Mouse (Mus musculus) hindbrain, embryonic 11.5 days (tissue): ENCODE data around the gene Acly. TPM values are rescaled to one million over a fixed set of nuclear protein-coding genes. Genes with fewer than 3 reads are reported as not detected.

ENCODE experiments used
- ATAC-seq: fragments of 200-750 bp; cut with Nextera tagmentation; 2 replicates; pipeline ENCODE4 v1.8.0; 2017; ENCODE audit warnings: mild to moderate bottlenecking, moderate TSS enrichment, moderate library complexity; ENCODE audit not compliant: low FRiP score
- DNase-seq: peaks from one replicate; pipeline ENCODE4 v3.0.0-alpha.2; 2015; ENCODE audit warnings: low spot score
- H3K27ac ChIP-seq: fragments of 300-500 bp; sonication (generic); 2 replicates; pipeline ENCODE4 v1.5.1; 2014; ENCODE audit warnings: mild to moderate bottlenecking, low read depth, low read length
- H3K27me3 ChIP-seq: fragments of 300-500 bp; sonication (generic); 2 replicates; pipeline ENCODE4 v1.6.1; 2014; ENCODE audit warnings: mild to moderate bottlenecking, low read length, moderate library complexity, mixed read lengths; ENCODE audit not compliant: control insufficient read depth, insufficient read depth
- H3K36me3 ChIP-seq: fragments of 300-500 bp; sonication (generic); 2 replicates; pipeline ENCODE4 v1.6.1; 2014; ENCODE audit warnings: mild to moderate bottlenecking, low read length, moderate library complexity, mixed read lengths; ENCODE audit not compliant: control insufficient read depth, insufficient read depth
- H3K4me1 ChIP-seq: fragments of 300-500 bp; sonication (generic); replicated peaks from 2 replicates; pipeline ENCODE4 v1.6.1; 2014; ENCODE audit warnings: low read length, mixed read lengths; ENCODE audit not compliant: control insufficient read depth, insufficient read depth
- H3K4me2 ChIP-seq: fragments of 300-500 bp; sonication (generic); replicated peaks from 2 replicates; pipeline ENCODE4 v1.6.1; 2014; ENCODE audit warnings: mild to moderate bottlenecking, low read depth, low read length
- H3K4me3 ChIP-seq: fragments of 300-500 bp; sonication (generic); 2 replicates; pipeline ENCODE4 v1.5.1; 2014; ENCODE audit warnings: low read depth, low read length
- H3K9ac ChIP-seq: fragments of 300-500 bp; sonication (generic); 2 replicates; pipeline ENCODE4 v1.6.1; 2014; ENCODE audit warnings: low read depth, low read length
- H3K9me3 ChIP-seq: fragments of 300-500 bp; sonication (generic); 2 replicates; pipeline ENCODE4 v1.6.1; 2016; ENCODE audit warnings: low read length; ENCODE audit not compliant: control insufficient read depth
- WGBS: fragments of 180-500 bp; shearing (Covaris S2); extraction: QIAGEN DNeasy Blood & Tissue Kit; methylation state at CpG from one replicate; pipeline ENCODE4 v1.1.7; 2014; 5-methylcytosine and 5-hydroxymethylcytosine counted together
- polyA plus RNA-seq: library from polyadenylated mRNA; unstranded; fragments of >200 nt; fragmentation: Nextera tagmentation; extraction: Ambion mirVana; gene quantifications from 2 replicates; pipeline ENCODE4 v1.2.1, GENCODE M21; 2014

Gene Acly
- polyA plus RNA-seq, 1 experiment from 2014 or later, result 259 TPM

- Histone ChIP-seq H3K9ac (no peak overlapping the region), H3K27ac (no peak overlapping the region), H3K36me3 (peaks cover 19% of the 10 kb centered on the region), H3K4me1 (no peaks in the 10 kb centered on the region), H3K27me3 (no peaks in the 10 kb centered on the region), H3K4me2 (no peak overlapping the region), H3K9me3 (no peaks in the 10 kb centered on the region), H3K4me3 (no peak overlapping the region)
- DNase-seq, result no peak
- no peak for ATAC-seq
- 85% methylated on average over 10 of the region's 10 CpGs for WGBS
These were observed 14.1 kb downstream of the Acly start for GRCm38 (mm10) chr11:100513716-100514115.

DNA sequence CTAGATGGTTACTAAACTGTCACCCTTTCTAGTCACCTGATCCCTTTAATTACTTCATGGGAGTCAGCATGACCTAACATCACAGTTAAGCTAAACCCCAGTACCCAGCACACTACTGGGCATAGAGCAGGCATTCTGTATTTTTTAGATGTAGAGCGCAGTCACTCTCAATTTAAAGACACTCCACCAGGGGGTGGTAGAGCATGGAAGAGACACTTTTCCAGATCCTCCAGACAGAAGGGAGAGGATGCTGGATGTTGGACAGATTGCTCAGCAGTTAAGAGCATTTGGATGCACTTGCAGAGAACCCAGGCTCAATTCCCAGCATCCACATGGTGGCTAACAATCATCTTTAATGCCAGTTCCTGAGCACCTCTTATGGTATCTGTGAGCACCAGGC is 15.4 kb downstream of the Acly start:
- DNase-seq (peak; percentile 44), ATAC-seq (no peak)
- Histone ChIP-seq H3K4me2 (no peak overlapping the region), H3K9ac (no peak overlapping the region), H3K4me1 (no peaks in the 10 kb centered on the region), H3K4me3 (no peak overlapping the region), H3K9me3 (no peaks in the 10 kb centered on the region), H3K36me3 (peaks cover 19% of the 10 kb centered on the region), H3K27me3 (no peaks in the 10 kb centered on the region), H3K27ac (no peak overlapping the region)
- 93% methylated on average over 1 of the region's 1 CpGs for WGBS

- Histone ChIP-seq H3K36me3 (peaks cover 17% of the 10 kb centered on the region), H3K9ac (no peak overlapping the region), H3K27ac (no peak overlapping the region), H3K4me1 (no peaks in the 10 kb centered on the region), H3K4me2 (no peak overlapping the region), H3K4me3 (no peak overlapping the region), H3K9me3 (no peaks in the 10 kb centered on the region), H3K27me3 (no peaks in the 10 kb centered on the region)
- WGBS, result 99% methylated on average over 2 of the region's 2 CpGs
- ATAC-seq (no peak), DNase-seq (no peak)
These were observed 17.2 kb downstream of the Acly start for GRCm38 (mm10) chr11:100510556-100510955.

DNA sequence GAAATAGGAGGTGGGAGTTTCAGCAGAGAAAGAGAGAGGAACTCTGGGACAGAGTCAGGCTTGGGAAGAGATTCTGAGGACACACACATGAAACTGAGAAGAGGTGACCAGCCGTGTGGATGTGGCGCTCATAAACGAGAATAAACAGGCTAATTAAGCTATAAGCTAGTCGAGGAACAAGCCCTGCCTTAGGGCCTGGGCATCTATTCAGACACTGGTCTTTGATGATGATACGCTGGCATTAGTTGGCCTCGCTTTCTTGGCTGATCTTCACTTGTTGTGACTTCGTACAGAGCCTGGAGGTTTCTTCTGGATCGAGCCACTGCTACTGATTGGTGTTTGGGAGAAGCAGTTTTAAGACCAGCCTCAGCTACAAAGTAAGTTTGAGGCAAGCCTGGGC is 21.8 kb downstream of the Acly start:
- H3K4me3 ChIP-seq, result no peak overlapping the region
- H3K9me3 ChIP-seq, result no peaks in the 10 kb centered on the region
- DNase-seq, result no peak
- no peak overlapping the region for H3K27ac ChIP-seq
- no peaks in the 10 kb centered on the region for H3K4me1 ChIP-seq
- H3K4me2 ChIP-seq, result no peak overlapping the region
- no peak for ATAC-seq
- 97% methylated on average over 8 of the region's 8 CpGs for WGBS
- H3K27me3 ChIP-seq, result no peaks in the 10 kb centered on the region
- H3K9ac ChIP-seq, result no peak overlapping the region
- H3K36me3 ChIP-seq, result peaks cover 9% of the 10 kb centered on the region; the same call in 1 of the 2 replicates

DNA sequence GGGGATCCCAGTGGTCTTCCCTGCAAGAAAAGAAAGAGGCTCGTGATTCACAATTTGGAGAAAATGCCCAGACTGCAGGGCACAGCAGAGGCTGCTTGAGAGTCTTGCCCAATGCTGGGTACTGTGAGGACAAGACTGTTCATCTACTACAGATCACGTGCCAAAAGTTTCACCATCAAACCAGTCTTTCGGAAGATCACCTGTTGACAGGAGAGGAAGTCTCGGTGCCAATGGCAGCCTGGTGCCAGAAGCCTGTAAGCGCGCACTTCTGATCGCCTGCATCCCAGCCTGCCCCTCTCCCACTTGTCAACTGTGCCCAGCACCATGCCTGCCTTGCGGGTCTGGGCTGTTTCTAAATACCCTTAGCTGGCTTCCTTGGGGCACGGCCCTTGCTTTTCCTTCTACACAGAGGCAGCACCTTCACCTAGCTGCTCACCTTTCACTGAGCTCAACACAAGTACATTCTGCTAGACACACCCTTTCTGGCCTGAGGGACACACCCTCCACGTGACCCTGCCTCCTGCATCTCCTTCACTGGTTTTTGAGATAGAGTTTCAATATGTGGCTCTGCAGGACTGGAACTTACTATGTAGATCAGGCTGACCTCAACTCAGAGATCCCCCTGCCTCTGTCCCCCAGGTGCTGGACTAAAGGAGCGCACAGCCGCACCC is 22.7 kb downstream of the Acly start:
- H3K27ac ChIP-seq, result no peak overlapping the region

GRCm38 (mm10) chr11:100501321-100501720 is 26.5 kb downstream of the Acly start:
- DNase-seq (no peak), ATAC-seq (no peak)
- Histone ChIP-seq H3K36me3 (peaks cover 32% of the 10 kb centered on the region), H3K27ac (no peak overlapping the region), H3K9ac (no peak overlapping the region), H3K4me3 (no peak overlapping the region), H3K27me3 (no peaks in the 10 kb centered on the region), H3K4me2 (no peak overlapping the region), H3K4me1 (no peaks in the 10 kb centered on the region), H3K9me3 (no peaks in the 10 kb centered on the region)
- WGBS, result 58% methylated on average over 6 of the region's 6 CpGs

More for the DNA sequence above, 22.7 kb downstream of the Acly start:
- H3K9me3 ChIP-seq, result no peaks in the 10 kb centered on the region
- no peak overlapping the region for H3K9ac ChIP-seq
- 95% methylated on average over 12 of the region's 12 CpGs for WGBS
- H3K36me3 ChIP-seq, result peaks cover 11% of the 10 kb centered on the region
- H3K4me1 ChIP-seq, result no peaks in the 10 kb centered on the region
- H3K4me3 ChIP-seq, result no peak overlapping the region
- no peaks in the 10 kb centered on the region for H3K27me3 ChIP-seq
- DNase-seq, result no peak
- no peak overlapping the region for H3K4me2 ChIP-seq
- ATAC-seq, result no peak

GRCm38 (mm10) chr11:100500651-100501050 is 27.1 kb downstream of the Acly start:
- H3K36me3 ChIP-seq, result peaks cover 39% of the 10 kb centered on the region
- H3K27ac ChIP-seq, result no peak overlapping the region
- no peaks in the 10 kb centered on the region for H3K4me1 ChIP-seq
- WGBS, result 90% methylated on average over 7 of the region's 7 CpGs
- H3K4me3 ChIP-seq, result no peak overlapping the region
- DNase-seq (no peak), ATAC-seq (no peak)
- H3K27me3 ChIP-seq, result no peaks in the 10 kb centered on the region
- H3K9ac ChIP-seq, result no peak overlapping the region
- no peaks in the 10 kb centered on the region for H3K9me3 ChIP-seq
- H3K4me2 ChIP-seq, result no peak overlapping the region

GRCm38 (mm10) chr11:100500241-100500640 is 27.6 kb downstream of the Acly start:
- H3K4me2 ChIP-seq, result no peak overlapping the region
- H3K27ac ChIP-seq, result no peak overlapping the region
- no peak overlapping the region for H3K9ac ChIP-seq
- H3K4me1 ChIP-seq, result no peaks in the 10 kb centered on the region
- H3K36me3 ChIP-seq, result peaks cover 41% of the 10 kb centered on the region
- DNase-seq (no peak), ATAC-seq (no peak)
- no peak overlapping the region for H3K4me3 ChIP-seq
- H3K27me3 ChIP-seq, result no peaks in the 10 kb centered on the region
- WGBS, result 91% methylated on average over 3 of the region's 3 CpGs
- H3K9me3 ChIP-seq, result no peaks in the 10 kb centered on the region

GRCm38 (mm10) chr11:100493771-100494170 is 34.0 kb downstream of the Acly start:
- ATAC-seq, result no peak
- no peaks in the 10 kb centered on the region for H3K27me3 ChIP-seq
- WGBS, result 92% methylated on average over 12 of the region's 12 CpGs
- H3K9ac ChIP-seq, result no peak overlapping the region
- H3K4me3 ChIP-seq, result no peak overlapping the region
- H3K4me1 ChIP-seq, result no peaks in the 10 kb centered on the region
- peaks cover 31% of the 10 kb centered on the region for H3K36me3 ChIP-seq
- DNase-seq, result no peak
- H3K9me3 ChIP-seq, result no peaks in the 10 kb centered on the region
- no peak overlapping the region for H3K4me2 ChIP-seq
- no peak overlapping the region for H3K27ac ChIP-seq
